Mouse (Mus musculus) MN1 (cell line): ENCODE data around the gene Stat2.

Experiments used
- DNase-seq: peaks from one replicate; pipeline ENCODE4 v3.0.0-alpha.2; 2016; ENCODE audit warnings: low spot score

Stat2 gene

DNA sequence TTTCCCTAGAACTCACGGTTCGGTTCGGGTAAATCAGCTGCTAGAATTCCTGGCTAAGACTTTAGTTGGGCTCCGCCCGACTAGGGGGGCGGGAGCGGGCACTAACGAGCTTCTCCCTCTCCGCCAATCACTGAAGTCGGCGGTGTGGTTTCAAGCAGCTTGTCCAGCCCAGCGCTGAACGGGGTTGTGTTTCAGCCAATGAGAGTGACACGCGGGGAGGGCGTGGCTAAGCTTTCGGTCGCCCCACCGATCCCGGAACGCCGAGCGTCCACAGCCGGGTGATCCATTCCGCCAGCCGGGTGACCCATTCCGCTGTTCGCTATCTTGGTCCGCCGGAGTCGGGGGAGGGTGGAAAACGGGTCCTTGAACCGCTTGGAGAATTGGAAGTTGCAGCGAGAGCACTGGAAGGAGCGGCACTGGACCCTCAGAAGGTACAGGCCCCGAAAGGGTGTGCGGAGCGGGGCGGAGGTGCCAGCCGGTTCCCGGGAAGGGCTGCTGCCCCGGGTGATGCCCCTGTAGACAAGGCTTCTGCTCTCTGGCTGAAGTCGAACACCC lies at the start of gene Stat2:
Gene Stat2, plus strand, starts transcription at position 273 of the 555 bp plus-strand sequence.
- DNase-seq = peak; percentile 100

DNA sequence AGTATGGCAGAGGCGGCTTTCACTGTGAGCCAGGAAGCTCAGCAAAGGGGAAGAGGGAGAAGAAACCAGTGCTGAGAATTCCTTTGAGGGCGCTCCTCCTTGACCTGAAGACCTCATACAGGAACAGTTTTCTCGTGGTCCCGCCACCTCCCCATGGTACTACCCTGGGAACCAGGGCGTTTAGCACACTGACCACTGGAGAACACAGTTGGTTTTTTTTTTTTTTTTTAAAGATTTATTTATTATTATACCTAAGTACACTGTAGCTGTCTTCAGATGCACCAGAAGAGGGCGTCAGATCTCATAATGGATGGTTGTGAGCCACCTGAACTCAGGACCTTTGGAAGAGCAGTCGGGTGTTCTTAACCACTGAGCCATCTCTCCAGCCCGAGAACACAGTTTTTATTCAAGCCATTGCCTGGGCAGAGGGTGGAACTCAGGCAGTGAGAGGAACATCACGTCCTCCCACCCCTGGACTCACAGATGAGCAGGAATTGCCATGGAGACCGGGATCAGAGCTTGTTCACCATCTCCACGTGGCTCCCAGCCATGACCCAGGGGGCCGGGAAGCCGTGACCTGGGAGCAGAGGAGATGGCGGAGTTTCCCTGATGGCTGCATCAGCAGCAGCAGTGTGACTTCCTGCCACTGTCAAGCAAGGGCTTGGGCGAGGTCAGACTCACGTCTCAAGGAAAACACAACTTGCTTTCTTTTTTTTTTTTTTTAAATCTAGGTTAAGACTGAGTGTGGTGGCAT lies 48.6 kb upstream of the Stat2 start:
- DNase-seq = no peak

DNA sequence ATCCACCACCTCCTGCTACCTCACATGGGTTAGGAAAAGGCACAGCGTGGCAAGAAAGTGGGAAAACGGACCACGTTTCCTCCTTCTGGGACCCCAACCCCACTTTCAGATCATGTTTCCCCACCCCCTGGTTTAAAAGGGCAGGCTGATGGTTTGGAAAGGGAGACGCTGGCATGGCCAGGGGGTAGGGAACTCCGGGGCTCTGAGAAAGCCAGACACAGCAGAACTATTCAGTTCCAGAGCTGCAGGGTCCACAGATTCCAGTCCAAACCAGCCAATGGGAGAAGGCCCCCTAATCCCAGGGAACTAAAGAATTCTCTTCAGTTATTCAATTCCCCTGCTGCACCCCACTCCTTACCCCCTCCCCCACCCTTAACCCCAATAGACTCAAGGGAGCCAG lies 45.3 kb upstream of the Stat2 start:
- no peak for DNase-seq

- no peak for DNase-seq
Measured at GRCm38 (mm10) chr10:128225538-128225937, 44.8 kb upstream of the Stat2 start, which contains the start of gene Mip. TSS of gene Mip (plus strand) at chr10:128225838.

DNA sequence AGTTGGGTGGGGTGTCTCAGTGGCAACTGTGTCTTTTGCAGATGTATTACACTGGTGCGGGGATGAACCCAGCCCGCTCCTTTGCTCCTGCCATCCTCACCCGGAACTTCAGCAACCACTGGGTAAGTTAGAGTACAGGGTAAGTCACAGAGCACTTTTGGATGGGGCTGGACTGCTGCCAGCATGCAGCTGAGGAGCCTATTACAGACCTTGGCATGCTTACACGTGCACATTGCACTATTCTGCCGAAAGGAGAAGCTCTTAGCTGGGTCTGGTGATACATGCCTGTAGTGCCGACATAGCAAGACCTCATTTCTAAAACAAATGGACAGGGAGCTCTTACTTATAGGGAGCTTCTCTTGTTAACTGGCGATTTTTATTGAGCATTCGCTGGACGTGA lies 42.8 kb upstream of the Stat2 start:
- DNase-seq = no peak

- DNase-seq = no peak
Measured at GRCm38 (mm10) chr10:128228009-128228408, 42.4 kb upstream of the Stat2 start.

- no peak for DNase-seq
Measured at GRCm38 (mm10) chr10:128230582-128230981, 39.8 kb upstream of the Stat2 start.

DNA sequence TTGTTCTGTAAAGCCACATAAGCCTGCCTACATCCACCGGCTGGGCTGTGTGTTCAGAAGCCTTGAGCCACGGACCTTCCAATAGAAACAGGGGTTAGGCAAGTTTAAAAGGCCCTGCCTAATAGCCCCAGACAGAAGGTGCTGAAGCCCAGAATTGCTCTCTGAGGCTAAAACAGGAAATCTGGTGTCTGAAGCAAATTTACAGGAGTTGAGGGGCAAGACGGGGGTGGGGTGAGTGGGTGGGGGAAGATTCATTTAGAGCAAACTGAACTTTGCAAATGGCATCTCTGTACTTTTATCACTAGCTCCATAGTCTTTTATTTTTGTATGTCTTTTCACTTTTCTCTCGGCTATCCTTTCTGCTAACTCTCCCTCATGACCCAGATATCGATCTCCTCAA lies 39.2 kb upstream of the Stat2 start:
- DNase-seq = no peak

DNA sequence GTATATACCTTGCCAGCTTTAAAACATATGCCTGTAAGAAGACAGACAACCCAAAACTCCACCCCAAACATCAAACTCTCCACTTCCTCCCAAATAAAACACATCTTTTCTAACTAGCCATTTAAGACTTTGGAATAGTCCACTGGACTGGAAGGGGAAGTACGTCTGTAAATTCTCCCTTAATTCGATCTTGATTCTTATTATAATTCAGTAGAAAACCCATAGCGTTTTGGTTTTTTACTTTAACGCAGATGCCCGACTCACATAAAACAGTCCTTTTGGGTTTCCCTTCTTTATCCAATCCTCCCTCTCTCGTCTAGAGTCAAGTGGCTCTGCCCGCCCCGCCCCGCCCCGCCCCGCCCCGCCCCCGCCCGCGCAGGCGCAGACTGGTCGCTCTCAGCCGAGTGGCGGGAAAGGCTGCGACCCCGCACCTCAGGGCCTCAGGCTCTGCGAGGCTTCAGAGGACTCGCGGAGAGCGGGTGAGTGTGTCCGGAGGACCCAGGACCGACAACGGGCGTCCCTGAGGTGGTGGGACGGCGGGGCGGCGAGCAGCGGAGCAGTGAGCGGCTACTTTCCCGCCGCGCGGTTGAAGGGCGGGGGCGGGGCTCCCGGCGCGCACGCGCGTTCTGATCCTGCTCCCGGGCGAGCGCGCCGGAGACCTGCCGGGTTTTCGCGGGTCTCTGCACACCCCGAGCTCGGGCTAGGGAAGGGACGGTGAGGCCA lies 38.5 kb upstream of the Stat2 start, which contains the start of gene Timeless:
Gene Timeless, plus strand, starts transcription at position 369 of the 723 bp plus-strand sequence.
- peak; percentile 93 for DNase-seq

DNA sequence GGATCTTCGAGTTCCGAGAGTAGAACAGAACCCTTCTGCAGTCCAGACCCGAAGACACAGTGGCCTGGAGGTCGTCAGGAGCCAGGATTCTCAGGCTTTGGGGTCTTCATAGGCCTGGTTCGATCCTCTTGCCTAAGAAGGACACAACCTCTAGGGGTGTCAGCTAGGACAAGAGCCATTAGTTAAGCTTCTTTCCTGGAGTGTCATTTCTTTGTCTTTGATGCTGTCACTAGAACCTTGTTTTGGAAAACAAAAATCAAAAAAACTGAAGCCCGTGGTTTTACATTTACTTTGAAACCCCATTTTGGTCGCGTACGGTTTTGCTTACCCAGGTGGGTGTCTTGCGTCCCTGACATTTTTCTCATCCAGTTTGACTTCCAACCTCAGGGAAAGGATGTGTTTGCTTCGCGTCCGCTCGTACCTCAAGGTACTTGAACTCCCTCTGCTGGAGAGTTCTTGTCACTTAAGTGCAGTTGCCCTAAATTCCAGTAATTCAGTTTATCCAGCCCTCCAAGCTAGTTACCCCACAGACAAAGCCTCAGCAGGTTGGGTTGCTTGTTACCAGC lies 37.9 kb upstream of the Stat2 start:
- DNase-seq = peak; percentile 97

DNA sequence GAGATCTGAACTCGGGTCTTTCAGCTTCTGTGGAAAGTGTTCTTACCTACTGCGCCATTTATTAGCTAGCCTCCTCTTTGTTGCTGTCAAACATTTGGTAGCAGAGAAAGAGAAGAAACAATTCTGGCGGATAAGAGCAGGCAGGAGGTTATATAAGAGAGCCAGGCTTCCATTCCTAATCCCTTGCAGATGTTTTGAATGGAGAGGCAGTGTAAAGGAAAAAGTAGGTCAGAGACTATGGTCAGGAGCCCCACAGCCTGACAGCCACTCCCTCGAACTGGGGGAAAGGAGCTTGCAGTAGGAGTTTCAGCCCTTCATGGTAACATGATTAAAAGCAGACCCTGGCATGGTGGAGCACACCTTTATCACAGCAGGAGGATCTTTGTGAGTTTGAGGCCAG lies 34.0 kb upstream of the Stat2 start:
- DNase-seq = no peak

GRCm38 (mm10) chr10:128237807-128238480 lies 32.4 kb upstream of the Stat2 start:
- peak; percentile 99 for DNase-seq

DNA sequence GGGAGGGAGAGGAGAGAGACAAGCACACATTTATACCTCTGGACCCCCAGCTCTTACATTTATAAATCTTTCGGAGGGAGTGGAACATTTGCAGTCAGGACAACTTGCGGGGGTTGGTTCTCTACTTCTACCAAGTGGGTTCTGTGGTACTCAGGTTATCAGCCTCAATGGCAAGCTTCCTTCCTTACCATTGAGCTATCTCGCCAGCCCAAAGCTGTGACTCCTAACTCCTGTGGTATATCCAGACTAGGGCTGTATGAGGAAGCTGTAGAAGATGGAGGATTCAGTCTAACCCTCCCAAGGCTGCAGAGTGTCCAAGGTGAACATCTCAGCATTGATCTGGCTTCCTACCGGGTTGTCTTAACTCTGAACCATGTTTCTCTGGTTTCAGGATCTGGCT lies 31.2 kb upstream of the Stat2 start:
- no peak for DNase-seq

GRCm38 (mm10) chr10:128240131-128240530 lies 30.2 kb upstream of the Stat2 start:
- no peak for DNase-seq

- DNase-seq = no peak
Measured at GRCm38 (mm10) chr10:128243252-128243651, 27.1 kb upstream of the Stat2 start.

- no peak for DNase-seq
Measured at GRCm38 (mm10) chr10:128244121-128244520, 26.2 kb upstream of the Stat2 start.

DNA sequence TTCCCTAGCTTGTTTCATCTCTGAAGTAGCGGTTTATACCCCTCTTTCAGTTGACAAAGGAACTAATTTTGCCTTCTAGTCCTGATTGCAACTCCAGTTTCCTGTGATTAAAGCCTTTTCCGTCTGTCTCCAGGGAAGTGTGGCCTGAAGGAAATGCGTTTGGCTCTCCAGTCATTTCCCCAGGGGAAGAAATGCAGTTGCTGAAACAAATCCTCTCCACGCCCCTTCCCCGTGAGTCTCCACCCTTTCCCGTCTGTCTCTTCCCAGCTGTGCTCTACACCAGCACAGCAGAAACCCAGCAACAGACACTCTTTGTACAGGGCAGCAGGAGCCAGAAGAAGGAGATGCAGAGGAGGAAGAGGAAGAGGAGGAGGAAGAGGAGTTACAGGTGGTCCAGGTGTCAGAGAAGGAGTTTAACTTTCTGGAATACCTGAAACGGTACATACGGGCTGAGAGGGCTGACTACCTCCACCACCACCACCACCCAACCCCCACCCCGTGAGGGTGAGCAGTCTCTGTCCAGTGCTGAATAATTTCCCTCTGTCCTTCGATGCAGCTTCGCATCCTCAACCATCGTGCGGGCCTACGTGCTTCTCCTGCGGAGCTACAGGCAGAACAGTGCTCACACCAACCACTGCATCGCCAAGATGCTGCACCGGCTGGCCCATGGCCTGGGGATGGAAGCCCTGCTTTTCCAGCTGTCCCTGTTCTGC lies 23.2 kb upstream of the Stat2 start:
- DNase-seq = peak; percentile 86

GRCm38 (mm10) chr10:128250565-128250964 lies 19.8 kb upstream of the Stat2 start:
- no peak for DNase-seq

DNA sequence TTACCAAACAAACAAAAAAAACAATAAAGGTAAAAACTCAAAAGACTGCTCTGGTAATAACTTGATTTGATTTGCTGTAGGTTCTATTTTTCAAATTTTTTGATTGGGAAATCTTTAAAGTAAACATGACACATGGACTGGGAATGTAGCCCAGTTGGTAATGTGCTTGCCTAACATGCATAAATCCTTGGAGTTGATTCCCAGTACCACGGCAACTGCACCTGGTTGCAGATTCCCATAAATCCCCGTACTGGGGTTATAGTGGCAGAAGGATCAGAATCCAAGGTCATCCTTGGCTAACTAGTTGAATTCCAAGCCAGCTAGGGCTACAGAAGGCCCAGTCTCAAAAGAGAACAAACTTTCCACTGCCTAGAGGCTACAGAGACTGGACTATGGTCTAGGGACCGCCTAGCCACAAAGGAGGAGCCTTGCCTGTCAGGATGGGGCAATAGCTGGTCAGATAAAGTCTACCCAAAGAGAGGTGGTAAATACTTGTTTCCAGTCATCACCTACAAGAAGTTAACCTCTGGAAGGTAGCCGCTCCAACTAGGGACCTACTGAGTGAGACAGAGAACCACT lies 16.6 kb upstream of the Stat2 start, which contains the start of gene Apon:
Gene Apon, plus strand, starts transcription at position 420 of the 579 bp plus-strand sequence.
- no peak for DNase-seq

GRCm38 (mm10) chr10:128255925-128256324 lies 14.4 kb upstream of the Stat2 start:
- DNase-seq = no peak

DNA sequence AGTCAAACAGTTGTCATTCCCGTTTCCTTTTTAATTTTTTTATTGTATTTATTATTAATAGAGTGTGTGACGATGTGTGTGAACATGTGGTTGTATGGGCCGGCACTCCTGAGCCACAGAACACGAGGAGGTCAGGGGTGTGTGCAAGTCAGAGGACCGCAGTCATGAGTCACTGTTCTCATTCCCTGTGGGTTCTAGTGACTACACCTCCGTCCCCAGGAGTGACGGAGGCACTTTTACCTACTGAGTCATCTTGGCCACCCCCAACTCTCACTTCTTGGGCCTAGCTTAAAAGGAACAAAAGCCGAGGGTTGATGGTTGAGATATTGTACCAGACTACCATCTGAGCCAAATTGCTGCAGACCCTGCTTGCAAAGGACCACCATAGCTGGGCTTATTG lies 14.0 kb upstream of the Stat2 start:
- DNase-seq = no peak
